Mouse (Mus musculus): ENCODE measurements around the gene Zfp219.

- TF ChIP-seq CTCF (IDR thresholded peaks at IDR 0.05; ENCODE audit: low read depth, low read length) (no peak), POLR2A (IDR thresholded peaks at IDR 0.05; ENCODE audit: borderline replicate concordance, low read depth, low read length) (no peak)
These were observed 14.3 kb downstream of the Zfp219 start for GRCm38 (mm10) chr14:52006241-52006640.

Data from bone marrow macrophage, adult 2 months (primary cell).